Mouse (Mus musculus) cortical plate, adult 2 months (tissue): ENCODE measurements at regions not wholly inside any gene's neighbourhood (a gene's known extent, or its start where the extent isn't known, plus 50 kb on each side); places are given as distances from the start of the nearest gene placed in this dataset.

ENCODE experiments used
- CTCF ChIP-seq: fragments of 200-500 bp; IDR thresholded peaks from 2 replicates; pipeline ENCODE4 v1.5.1; 2011; ENCODE audit warnings: mild to moderate bottlenecking, control low read depth, low read length; ENCODE audit not compliant: insufficient read depth; ENCODE audit errors: extremely low read depth
- POLR2A ChIP-seq: fragments of 200-500 bp; IDR thresholded peaks from 2 replicates; pipeline ENCODE4 v1.6.1; 2011; ENCODE audit warnings: mild to moderate bottlenecking, low read length, control low read depth; ENCODE audit not compliant: insufficient read depth; ENCODE audit errors: extremely low read depth

DNA sequence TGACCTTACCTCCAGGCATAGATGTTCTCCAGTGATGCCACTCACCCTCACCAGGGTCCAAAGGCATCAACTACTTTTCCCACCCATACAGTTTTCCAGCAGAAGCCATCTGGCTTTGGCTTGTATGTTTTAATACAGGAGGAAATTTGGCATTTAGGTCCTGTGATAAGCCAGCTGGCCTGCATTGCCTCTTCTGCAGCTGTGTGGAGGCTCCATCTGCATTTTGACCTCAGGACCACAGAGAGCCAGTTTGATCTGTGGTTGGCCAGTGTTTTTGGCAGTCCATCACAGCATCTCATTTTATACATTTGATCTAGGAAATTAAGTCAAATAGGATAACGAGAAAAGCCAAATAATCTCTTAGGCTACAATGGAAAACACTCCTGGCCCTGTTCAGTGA lies 315.1 kb upstream of the Sphkap start:
- TF ChIP-seq CTCF (no peak), POLR2A (no peak)
